Mouse (Mus musculus) stomach, postnatal 0 days (tissue): Measurements from ENCODE around the gene Gm17334.

Source experiments
- CTCF ChIP-seq: IDR thresholded peaks from 2 replicates; pipeline ENCODE4 v1.5.1; 2016; ENCODE audit warnings: antibody characterized with exemption, low read depth, mild to moderate bottlenecking, moderate library complexity
- EP300 ChIP-seq: optimal IDR thresholded peaks from 2 replicates; pipeline ENCODE3; 2016; ENCODE audit warnings: antibody characterized with exemption

DNA sequence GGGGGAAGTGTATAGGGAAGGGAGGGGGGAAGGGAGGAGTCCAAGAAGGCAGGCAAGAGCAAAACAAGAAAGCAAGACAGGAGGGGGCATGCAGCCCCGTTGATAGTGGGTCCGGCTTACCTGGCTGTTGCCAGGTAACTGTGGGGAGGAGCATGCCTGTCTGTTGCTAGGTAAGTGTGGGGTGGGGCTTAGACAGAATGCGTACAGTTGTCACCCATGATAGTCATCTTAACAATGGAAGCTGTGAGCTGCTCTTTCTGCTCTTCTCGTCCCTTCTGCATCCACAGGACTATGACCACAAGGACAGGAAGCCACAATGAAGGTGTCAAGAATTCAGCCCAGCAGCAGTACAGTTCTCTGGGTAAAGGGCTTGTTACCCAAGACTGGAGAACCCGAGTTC, 37.2 kb upstream of the Gm17334 start:
- no peak for TF ChIP-seq CTCF
- no peak for TF ChIP-seq EP300
